Mouse (Mus musculus) E14TG2a.4 (cell line): ENCODE data around the gene Nfyb.

Experiments
- CTCF ChIP-seq: conservative IDR thresholded peaks from 2 replicates; pipeline ENCODE4 v1.5.1; 2014; ENCODE audit warnings: low read length
- NANOG ChIP-seq: IDR thresholded peaks from 2 replicates; pipeline ENCODE4 v1.6.1; 2014; ENCODE audit warnings: borderline replicate concordance, low read length, mixed read lengths
- POU5F1 ChIP-seq: IDR thresholded peaks from 2 replicates; pipeline ENCODE4 v1.6.1; 2014; ENCODE audit warnings: low read length, borderline replicate concordance

DNA sequence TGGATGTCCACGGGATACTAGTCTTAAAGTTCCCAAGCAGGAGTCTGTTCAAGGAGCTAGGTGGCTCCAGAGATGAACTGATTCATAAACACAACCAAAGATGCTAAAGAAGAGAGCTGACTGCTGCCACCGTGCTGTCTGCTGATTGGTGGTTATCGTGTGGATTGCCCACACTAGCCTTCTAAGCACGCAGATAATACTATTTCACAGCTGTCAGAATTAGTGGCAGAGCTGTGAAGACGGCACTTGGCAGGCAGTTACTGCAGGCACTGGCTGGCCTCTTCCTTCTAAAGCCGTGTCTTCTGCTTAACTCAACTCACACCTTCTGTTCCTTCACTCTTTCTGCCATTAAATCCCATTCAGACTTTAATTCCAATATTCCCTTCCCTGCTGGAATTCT, 5.6 kb downstream of the Nfyb start:
- TF ChIP-seq CTCF (no peak), NANOG (no peak), POU5F1 (no peak)
